Mouse (Mus musculus) cerebellum, adult 9-10 months (tissue): Measurements from ENCODE around the gene Rexo5.
A peak's percentile ranks its signal among the peaks of the same experiment; 100 is the strongest.

Experiments
- DNase-seq: peaks from one replicate; pipeline ENCODE4 v3.0.0; 2022

Gene Rexo5

GRCm38 (mm10) chr7:119847396-119847795 lies 53.6 kb downstream of the Rexo5 start:
- DNase-seq: no peak

- DNase-seq: peak; percentile 65
Measured at GRCm38 (mm10) chr7:119849096-119849495, 55.3 kb downstream of the Rexo5 start.

GRCm38 (mm10) chr7:119850737-119851136 lies 56.9 kb downstream of the Rexo5 start:
- DNase-seq: no peak

- no peak for DNase-seq
Measured at GRCm38 (mm10) chr7:119852494-119852893, 58.7 kb downstream of the Rexo5 start.

- DNase-seq: no peak
Measured at GRCm38 (mm10) chr7:119853186-119853585, 59.4 kb downstream of the Rexo5 start.

- no peak for DNase-seq
Measured at GRCm38 (mm10) chr7:119854362-119854761, 60.6 kb downstream of the Rexo5 start.

- DNase-seq: no peak
Measured at GRCm38 (mm10) chr7:119855031-119855430, 61.2 kb downstream of the Rexo5 start.

- DNase-seq: no peak
Measured at GRCm38 (mm10) chr7:119859476-119859875, 65.7 kb downstream of the Rexo5 start.

- DNase-seq: no peak
Measured at GRCm38 (mm10) chr7:119860116-119860515, 66.3 kb downstream of the Rexo5 start.

- DNase-seq: no peak
Measured at GRCm38 (mm10) chr7:119860554-119860953, 66.7 kb downstream of the Rexo5 start.

- DNase-seq: no peak
Measured at GRCm38 (mm10) chr7:119860971-119861334, 67.1 kb downstream of the Rexo5 start.

- DNase-seq: peak; percentile 29
Measured at GRCm38 (mm10) chr7:119861335-119862091, 67.7 kb downstream of the Rexo5 start.

- no peak for DNase-seq
Measured at GRCm38 (mm10) chr7:119862167-119862566, 68.4 kb downstream of the Rexo5 start.

- DNase-seq: no peak
Measured at GRCm38 (mm10) chr7:119864500-119864899, 70.7 kb downstream of the Rexo5 start.

- DNase-seq: no peak
Measured at GRCm38 (mm10) chr7:119866136-119866535, 72.3 kb downstream of the Rexo5 start.

GRCm38 (mm10) chr7:119872204-119872603 lies 78.4 kb downstream of the Rexo5 start:
- no peak for DNase-seq

- DNase-seq: no peak
Measured at GRCm38 (mm10) chr7:119873050-119873449, 79.2 kb downstream of the Rexo5 start.

GRCm38 (mm10) chr7:119875776-119876440 lies 82.1 kb downstream of the Rexo5 start:
- peak; percentile 46 for DNase-seq

GRCm38 (mm10) chr7:119879171-119879570 lies 85.4 kb downstream of the Rexo5 start:
- DNase-seq: no peak

- DNase-seq: no peak
Measured at GRCm38 (mm10) chr7:119880345-119880744, 86.5 kb downstream of the Rexo5 start.

GRCm38 (mm10) chr7:119881229-119881628 lies 87.4 kb downstream of the Rexo5 start:
- DNase-seq: no peak

- DNase-seq: no peak
Measured at GRCm38 (mm10) chr7:119887887-119888286, 94.1 kb downstream of the Rexo5 start.

- DNase-seq: no peak
Measured at GRCm38 (mm10) chr7:119892198-119892597, 98.4 kb downstream of the Rexo5 start.

- no peak for DNase-seq
Measured at GRCm38 (mm10) chr7:119892742-119893141, 98.9 kb downstream of the Rexo5 start.
